Mouse (Mus musculus): Measurements from ENCODE around the gene Rcvrn. TPM values are rescaled to one million over a fixed set of nuclear protein-coding genes. Genes with fewer than 3 reads are reported as not detected.

Rcvrn gene
- polyA plus RNA-seq, 1 experiment from 2014 or later: not detected

GRCm38 (mm10) chr11:67654514-67654913 is 40.6 kb upstream of the Rcvrn start:
- no peaks in the 10 kb centered on the region for H3K4me1 ChIP-seq (replicated peaks; ENCODE audit: control insufficient read depth, insufficient read depth, low read length)
- H3K9me3 ChIP-seq (ENCODE audit: control insufficient read depth, low read length): no peaks in the 10 kb centered on the region
- H3K9ac ChIP-seq (ENCODE audit: low read length): no peak overlapping the region
- no peak overlapping the region for H3K4me3 ChIP-seq (ENCODE audit: low read length)
- 86% methylated on average over 4 of the region's 4 CpGs for WGBS
- H3K27me3 ChIP-seq (ENCODE audit: control insufficient read depth, insufficient read depth, low read depth, low read length): no peaks in the 10 kb centered on the region
- H3K4me2 ChIP-seq (ENCODE audit: low read depth, low read length): no peak overlapping the region
- no peaks in the 10 kb centered on the region for H3K36me3 ChIP-seq (ENCODE audit: control insufficient read depth, insufficient read depth, low read length)
- H3K27ac ChIP-seq (ENCODE audit: low read length): no peak overlapping the region
- no peak for ATAC-seq (ENCODE audit: low read depth)

DNA sequence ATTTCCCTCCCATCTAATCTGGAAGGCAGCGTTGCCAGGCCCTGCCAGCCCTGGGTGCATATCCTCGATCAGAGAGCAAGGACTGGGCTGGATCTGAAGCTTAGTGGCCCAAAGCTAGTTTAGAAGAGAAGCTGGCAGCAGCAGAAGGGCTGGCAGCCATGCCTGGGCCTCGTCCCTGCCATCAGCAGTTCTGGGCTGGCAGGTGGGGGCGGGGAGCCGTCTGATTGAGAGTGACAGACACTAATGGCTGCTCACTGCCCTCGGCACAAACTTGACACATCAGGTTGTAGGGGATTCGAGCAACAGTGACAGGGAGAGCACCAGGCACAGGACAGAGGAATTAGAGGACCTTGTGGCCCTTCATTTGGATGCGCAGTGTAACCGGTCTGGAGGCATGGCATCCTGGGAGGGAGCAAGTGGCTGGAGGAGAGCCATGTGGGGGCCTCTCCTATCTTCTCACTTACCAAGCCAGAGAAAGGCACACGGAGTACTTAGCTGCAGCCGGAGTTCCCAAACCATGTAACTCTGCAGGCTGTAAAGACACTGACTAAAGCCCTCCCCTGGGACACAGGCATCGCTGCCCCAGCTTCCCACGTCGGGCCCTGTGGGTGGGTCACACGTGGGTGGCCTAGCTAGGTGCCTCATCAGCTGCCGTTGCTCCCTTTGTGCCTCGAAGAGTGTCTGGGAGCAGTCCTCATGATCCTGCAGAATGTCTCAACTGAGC is 39.7 kb upstream of the Rcvrn start:
- Histone ChIP-seq H3K27ac (ENCODE audit: low read length) (no peak overlapping the region), H3K4me2 (ENCODE audit: low read depth, low read length) (no peak overlapping the region), H3K36me3 (ENCODE audit: control insufficient read depth, insufficient read depth, low read length) (no peaks in the 10 kb centered on the region), H3K4me3 (ENCODE audit: low read length) (no peak overlapping the region), H3K9me3 (ENCODE audit: control insufficient read depth, low read length) (no peaks in the 10 kb centered on the region), H3K27me3 (ENCODE audit: control insufficient read depth, insufficient read depth, low read depth, low read length) (no peaks in the 10 kb centered on the region), H3K4me1 (replicated peaks; ENCODE audit: control insufficient read depth, insufficient read depth, low read length) (no peaks in the 10 kb centered on the region), H3K9ac (ENCODE audit: low read length) (no peak overlapping the region)
- no peak for ATAC-seq (ENCODE audit: low read depth)
- 62% methylated on average over 17 of the region's 17 CpGs for WGBS

- Histone ChIP-seq H3K4me3 (ENCODE audit: low read length) (no peak overlapping the region), H3K4me1 (replicated peaks; ENCODE audit: control insufficient read depth, insufficient read depth, low read length) (no peaks in the 10 kb centered on the region), H3K36me3 (ENCODE audit: control insufficient read depth, insufficient read depth, low read length) (no peaks in the 10 kb centered on the region), H3K9ac (ENCODE audit: low read length) (no peak overlapping the region), H3K27ac (ENCODE audit: low read length) (no peak overlapping the region), H3K4me2 (ENCODE audit: low read depth, low read length) (no peak overlapping the region), H3K9me3 (ENCODE audit: control insufficient read depth, low read length) (no peaks in the 10 kb centered on the region), H3K27me3 (ENCODE audit: control insufficient read depth, insufficient read depth, low read depth, low read length) (no peaks in the 10 kb centered on the region)
- no peak for ATAC-seq (ENCODE audit: low read depth)
- WGBS: 81% methylated on average over 7 of the region's 7 CpGs
These were observed 38.8 kb upstream of the Rcvrn start for GRCm38 (mm10) chr11:67656366-67656765.

- Histone ChIP-seq H3K36me3 (ENCODE audit: control insufficient read depth, insufficient read depth, low read length) (no peaks in the 10 kb centered on the region), H3K27ac (ENCODE audit: low read length) (no peak overlapping the region), H3K4me1 (replicated peaks; ENCODE audit: control insufficient read depth, insufficient read depth, low read length) (no peaks in the 10 kb centered on the region), H3K4me2 (ENCODE audit: low read depth, low read length) (no peak overlapping the region), H3K27me3 (ENCODE audit: control insufficient read depth, insufficient read depth, low read depth, low read length) (no peaks in the 10 kb centered on the region), H3K9me3 (ENCODE audit: control insufficient read depth, low read length) (no peaks in the 10 kb centered on the region), H3K9ac (ENCODE audit: low read length) (no peak overlapping the region), H3K4me3 (ENCODE audit: low read length) (no peak overlapping the region)
- WGBS: 86% methylated on average over 9 of the region's 9 CpGs
- no peak for ATAC-seq (ENCODE audit: low read depth)
These were observed 38.3 kb upstream of the Rcvrn start for GRCm38 (mm10) chr11:67656811-67657210.

GRCm38 (mm10) chr11:67657685-67658382 is 37.3 kb upstream of the Rcvrn start:
- no peaks in the 10 kb centered on the region for H3K9me3 ChIP-seq (ENCODE audit: control insufficient read depth, low read length)
- H3K9ac ChIP-seq (ENCODE audit: low read length): no peak overlapping the region
- H3K4me1 ChIP-seq (replicated peaks; ENCODE audit: control insufficient read depth, insufficient read depth, low read length): no peaks in the 10 kb centered on the region
- H3K36me3 ChIP-seq (ENCODE audit: control insufficient read depth, insufficient read depth, low read length): no peaks in the 10 kb centered on the region
- no peak overlapping the region for H3K4me2 ChIP-seq (ENCODE audit: low read depth, low read length)
- H3K27ac ChIP-seq (ENCODE audit: low read length): no peak overlapping the region
- WGBS: 38% methylated on average over 11 of the region's 11 CpGs
- no peaks in the 10 kb centered on the region for H3K27me3 ChIP-seq (ENCODE audit: control insufficient read depth, insufficient read depth, low read depth, low read length)
- H3K4me3 ChIP-seq (ENCODE audit: low read length): no peak overlapping the region
- peak; percentile 61 for ATAC-seq (ENCODE audit: low read depth)

DNA sequence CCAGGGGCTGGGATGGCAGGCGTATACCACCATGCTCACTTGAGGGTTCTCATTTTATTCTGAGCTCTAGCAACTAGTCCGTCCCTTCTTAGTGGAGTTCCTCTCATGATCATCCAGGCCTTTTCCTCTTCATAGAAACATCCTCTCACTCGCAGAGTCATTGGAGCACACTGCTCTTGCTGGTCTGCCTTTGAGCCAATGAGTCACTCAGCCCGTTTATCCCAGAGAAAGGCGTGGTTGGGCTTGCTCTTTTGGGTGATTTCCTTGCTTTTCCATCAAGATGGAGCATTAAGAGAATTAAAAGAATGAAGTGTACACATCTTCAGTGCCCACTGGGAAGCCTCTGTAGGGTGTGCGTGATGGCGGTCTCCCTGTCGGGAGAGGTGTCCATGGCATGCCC is 33.7 kb upstream of the Rcvrn start:
- Histone ChIP-seq H3K9me3 (ENCODE audit: control insufficient read depth, low read length) (no peaks in the 10 kb centered on the region), H3K27ac (ENCODE audit: low read length) (no peak overlapping the region), H3K9ac (ENCODE audit: low read length) (no peak overlapping the region), H3K4me3 (ENCODE audit: low read length) (no peak overlapping the region), H3K36me3 (ENCODE audit: control insufficient read depth, insufficient read depth, low read length) (no peaks in the 10 kb centered on the region), H3K4me1 (replicated peaks; ENCODE audit: control insufficient read depth, insufficient read depth, low read length) (no peaks in the 10 kb centered on the region), H3K27me3 (ENCODE audit: control insufficient read depth, insufficient read depth, low read depth, low read length) (no peaks in the 10 kb centered on the region), H3K4me2 (ENCODE audit: low read depth, low read length) (no peak overlapping the region)
- WGBS: 80% methylated on average over 8 of the region's 8 CpGs
- no peak for ATAC-seq (ENCODE audit: low read depth)

GRCm38 (mm10) chr11:67663437-67663836 is 31.7 kb upstream of the Rcvrn start:
- ATAC-seq (ENCODE audit: low read depth): no peak
- Histone ChIP-seq H3K4me1 (replicated peaks; ENCODE audit: control insufficient read depth, insufficient read depth, low read length) (peaks cover 9% of the 10 kb centered on the region), H3K27me3 (ENCODE audit: control insufficient read depth, insufficient read depth, low read depth, low read length) (no peaks in the 10 kb centered on the region), H3K4me3 (ENCODE audit: low read length) (no peak overlapping the region), H3K4me2 (ENCODE audit: low read depth, low read length) (no peak overlapping the region), H3K9ac (ENCODE audit: low read length) (no peak overlapping the region), H3K27ac (ENCODE audit: low read length) (no peak overlapping the region), H3K36me3 (ENCODE audit: control insufficient read depth, insufficient read depth, low read length) (no peaks in the 10 kb centered on the region), H3K9me3 (ENCODE audit: control insufficient read depth, low read length) (no peaks in the 10 kb centered on the region)
- 88% methylated on average over 4 of the region's 4 CpGs for WGBS

DNA sequence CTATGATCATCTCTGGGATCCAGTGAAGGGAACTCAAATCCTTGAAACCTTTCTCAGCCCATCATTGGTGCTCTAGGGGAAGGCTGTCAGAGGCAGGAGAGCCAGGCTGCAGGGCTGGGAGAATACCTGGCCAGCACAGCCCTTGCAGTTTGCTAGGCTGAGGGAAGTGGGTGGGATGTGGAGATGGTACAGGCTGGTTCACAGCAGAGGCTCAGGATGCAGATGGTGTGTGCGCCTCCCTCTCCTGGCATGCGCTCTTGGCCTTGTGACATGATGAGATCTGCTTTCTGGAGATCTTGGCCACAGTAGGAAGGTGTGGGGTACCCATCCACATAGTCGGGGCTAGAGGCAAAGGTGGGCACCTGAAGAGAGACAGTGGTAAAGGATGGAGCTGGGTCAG is 30.9 kb upstream of the Rcvrn start:
- 88% methylated on average over 3 of the region's 3 CpGs for WGBS
- no peak for ATAC-seq (ENCODE audit: low read depth)

DNA sequence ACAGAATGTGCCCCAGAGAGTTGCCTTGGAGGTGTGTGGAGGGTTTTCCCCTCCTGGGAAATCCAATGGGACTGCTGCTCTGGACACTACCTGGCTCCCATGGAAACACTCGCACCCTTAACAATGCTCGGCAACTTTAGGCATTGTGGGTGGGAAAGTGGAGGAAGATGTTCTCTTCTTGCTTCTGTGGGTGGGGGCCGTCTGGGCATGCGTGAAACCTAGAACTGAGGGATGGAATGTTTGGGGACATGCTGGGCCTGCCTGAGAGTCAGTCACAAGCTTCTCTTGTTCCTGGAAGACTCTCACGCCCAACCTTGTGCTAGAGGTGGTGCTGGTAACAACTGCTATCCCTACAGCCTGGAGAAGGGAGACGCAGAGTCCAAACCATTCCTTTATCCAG is 30.2 kb upstream of the Rcvrn start:
- Histone ChIP-seq H3K4me2 (ENCODE audit: low read depth, low read length) (no peak overlapping the region), H3K36me3 (ENCODE audit: control insufficient read depth, insufficient read depth, low read length) (no peaks in the 10 kb centered on the region), H3K27me3 (ENCODE audit: control insufficient read depth, insufficient read depth, low read depth, low read length) (no peaks in the 10 kb centered on the region), H3K9ac (ENCODE audit: low read length) (no peak overlapping the region), H3K27ac (ENCODE audit: low read length) (no peak overlapping the region), H3K4me3 (ENCODE audit: low read length) (no peak overlapping the region), H3K9me3 (ENCODE audit: control insufficient read depth, low read length) (no peaks in the 10 kb centered on the region), H3K4me1 (replicated peaks; ENCODE audit: control insufficient read depth, insufficient read depth, low read length) (peaks cover 9% of the 10 kb centered on the region)
- WGBS: 75% methylated on average over 6 of the region's 6 CpGs
- ATAC-seq (ENCODE audit: low read depth): no peak

More for the DNA sequence above, 30.9 kb upstream of the Rcvrn start:
- H3K9ac ChIP-seq (ENCODE audit: low read length): no peak overlapping the region
- no peaks in the 10 kb centered on the region for H3K27me3 ChIP-seq (ENCODE audit: control insufficient read depth, insufficient read depth, low read depth, low read length)
- H3K4me1 ChIP-seq (replicated peaks; ENCODE audit: control insufficient read depth, insufficient read depth, low read length): peaks cover 9% of the 10 kb centered on the region
- H3K9me3 ChIP-seq (ENCODE audit: control insufficient read depth, low read length): no peaks in the 10 kb centered on the region
- H3K36me3 ChIP-seq (ENCODE audit: control insufficient read depth, insufficient read depth, low read length): no peaks in the 10 kb centered on the region
- no peak overlapping the region for H3K4me3 ChIP-seq (ENCODE audit: low read length)
- H3K4me2 ChIP-seq (ENCODE audit: low read depth, low read length): no peak overlapping the region
- no peak overlapping the region for H3K27ac ChIP-seq (ENCODE audit: low read length)
